In the genomic region with DNA sequence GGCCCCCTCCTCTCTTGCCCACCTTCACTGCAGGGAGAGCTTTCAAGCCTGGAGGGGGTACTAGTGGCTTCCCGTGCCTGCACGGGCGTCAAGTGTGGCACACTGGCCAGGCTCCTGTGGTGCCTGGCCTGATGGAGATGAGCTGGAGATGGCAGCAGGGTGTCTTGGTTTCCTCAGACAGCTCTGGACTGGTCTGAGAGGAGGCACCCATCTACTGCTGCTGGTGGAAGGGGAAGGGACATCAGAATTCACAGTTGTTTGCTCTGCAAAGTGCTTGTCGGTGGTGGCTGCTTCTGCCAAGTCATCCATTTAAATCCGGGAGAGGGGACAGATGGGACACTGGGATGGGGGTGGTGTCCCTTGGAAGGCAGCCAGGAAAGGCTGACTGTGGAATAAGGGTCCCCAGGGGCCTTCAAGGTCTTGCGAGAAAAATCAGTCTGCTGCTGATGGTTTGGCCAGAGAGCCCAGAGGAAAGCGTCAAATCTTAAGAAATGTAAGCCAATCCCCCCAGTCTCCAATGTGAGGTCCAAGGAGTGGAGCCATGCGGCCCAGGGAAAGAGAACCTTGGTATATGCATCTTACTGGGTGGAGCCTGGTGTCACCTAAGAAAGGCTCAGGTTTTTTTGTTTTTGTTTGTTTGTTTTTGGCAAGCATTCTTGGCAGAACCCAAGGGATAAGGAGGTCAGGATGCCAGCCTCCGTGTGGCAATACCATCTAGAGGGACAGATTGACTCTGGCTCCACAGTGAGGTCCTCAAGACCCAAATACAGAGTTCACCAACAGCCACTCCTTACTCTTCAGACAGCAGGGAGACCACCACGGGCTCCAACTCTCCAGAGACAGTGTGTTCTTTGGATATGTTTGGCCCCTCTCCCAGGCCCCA, we compare ENCODE assay signal across 8 mouse cellular contexts. TPM values are rescaled to one million over a fixed set of nuclear protein-coding genes. Genes with fewer than 3 reads are reported as not detected.
A peak's percentile ranks its signal among the peaks of the same experiment; 100 is the strongest.
DNase-seq lines count a peak whose midpoint lies in the region; ATAC-seq lines count a peak whose summit lies in the region.

No protein-coding gene starts in this region.

- no peaks in the 10 kb centered on the region for H3K27me3 ChIP-seq in hindbrain, embryonic 12.5 days
- no peaks in the 10 kb centered on the region for H3K27me3 ChIP-seq in hindbrain, embryonic 16.5 days (replicated peaks; ENCODE audit: control insufficient read depth, insufficient read depth, low read length)
- H3K27me3 ChIP-seq in neural tube, embryonic 13.5 days, result no peaks in the 10 kb centered on the region
- H3K27me3 ChIP-seq in neural tube, embryonic 15.5 days (replicated peaks), result no peaks in the 10 kb centered on the region

- 66% methylated on average over 10 of the region's 10 CpGs for WGBS in hindbrain, embryonic 12.5 days
- WGBS in hindbrain, embryonic 16.5 days, result 50% methylated on average over 10 of the region's 10 CpGs
- 52% methylated on average over 10 of the region's 10 CpGs for WGBS in neural tube, embryonic 13.5 days
- 50% methylated on average over 10 of the region's 10 CpGs for whole genome bisulfite sequencing in neural tube, embryonic 15.5 days

- peak overlapping the region; percentile 28; the same call in 1 of the 2 replicates for H3K9ac ChIP-seq in hindbrain, embryonic 12.5 days
- H3K9ac ChIP-seq in hindbrain, embryonic 16.5 days (ENCODE audit: low read depth, low read length), result no peak overlapping the region
- 0 out of 2 replicates have a peak overlapping the region, but pooled peaks have one; percentile 34 for H3K9ac ChIP-seq in neural tube, embryonic 13.5 days
- no peak overlapping the region for H3K9ac ChIP-seq in neural tube, embryonic 15.5 days (replicated peaks)

- DNase-seq in heart, postnatal 36 days, result peak; percentile 27 to 39
- DNase-seq in retina, postnatal 1 day, result peak; percentile 68
- no peak for DNase-seq in ovary, postnatal 36 days (ENCODE audit: low spot score)
- DNase-seq in right cerebral cortex, postnatal 14 days, result no peak

- peaks cover 11% of the 10 kb centered on the region; the same call in 1 of the 2 replicates for H3K4me1 ChIP-seq in hindbrain, embryonic 12.5 days
- no peaks in the 10 kb centered on the region; the same call in 1 of the 2 replicates for H3K4me1 ChIP-seq in hindbrain, embryonic 16.5 days (ENCODE audit: control insufficient read depth, insufficient read depth, low read depth, low read length)
- peaks cover 14% of the 10 kb centered on the region for H3K4me1 ChIP-seq in neural tube, embryonic 13.5 days (replicated peaks)
- H3K4me1 ChIP-seq in neural tube, embryonic 15.5 days, result peaks cover 8% of the 10 kb centered on the region

- intact Hi-C loops in heart, postnatal 36 days (cut with DNase I), result no loop called here

- H3K9me3 ChIP-seq in hindbrain, embryonic 12.5 days (replicated peaks), result no peaks in the 10 kb centered on the region
- H3K9me3 ChIP-seq in hindbrain, embryonic 16.5 days (ENCODE audit: control insufficient read depth, low read length), result no peaks in the 10 kb centered on the region
- H3K9me3 ChIP-seq in neural tube, embryonic 13.5 days, result no peaks in the 10 kb centered on the region
- H3K9me3 ChIP-seq in neural tube, embryonic 15.5 days (replicated peaks), result no peaks in the 10 kb centered on the region

- no peak for ATAC-seq in hindbrain, embryonic 12.5 days (ENCODE audit: low FRiP score)
- ATAC-seq in hindbrain, embryonic 16.5 days, result no peak
- ATAC-seq in neural tube, embryonic 13.5 days (ENCODE audit: low read depth), result no peak
- ATAC-seq in neural tube, embryonic 15.5 days (ENCODE audit: low FRiP score), result no peak

- H3K36me3 ChIP-seq in hindbrain, embryonic 12.5 days, result peaks cover 23% of the 10 kb centered on the region
- H3K36me3 ChIP-seq in hindbrain, embryonic 16.5 days (ENCODE audit: control insufficient read depth, insufficient read depth, low read length), result no peaks in the 10 kb centered on the region; the same call in none of the 2 replicates
- H3K36me3 ChIP-seq in neural tube, embryonic 13.5 days, result peaks cover 19% of the 10 kb centered on the region; the same call in 1 of the 2 replicates
- H3K36me3 ChIP-seq in neural tube, embryonic 15.5 days, result peaks cover 8% of the 10 kb centered on the region

- H3K4me3 ChIP-seq in hindbrain, embryonic 12.5 days, result no peak overlapping the region
- no peak overlapping the region for H3K4me3 ChIP-seq in hindbrain, embryonic 16.5 days (ENCODE audit: low read length)
- H3K4me3 ChIP-seq in neural tube, embryonic 13.5 days, result no peak overlapping the region
- no peak overlapping the region for H3K4me3 ChIP-seq in neural tube, embryonic 15.5 days (replicated peaks)

- peak overlapping the region; percentile 52; the same call in 1 of the 2 replicates for H3K27ac ChIP-seq in hindbrain, embryonic 12.5 days
- H3K27ac ChIP-seq in hindbrain, embryonic 16.5 days (ENCODE audit: low read depth, low read length), result no peak overlapping the region
- peak overlapping the region; percentile 68; the same call in 1 of the 2 replicates for H3K27ac ChIP-seq in neural tube, embryonic 13.5 days (replicated peaks)
- H3K27ac ChIP-seq in neural tube, embryonic 15.5 days (replicated peaks), result no peak overlapping the region; the same call in 1 of the 2 replicates

- H3K4me2 ChIP-seq in hindbrain, embryonic 12.5 days (replicated peaks), result no peak overlapping the region
- no peak overlapping the region for H3K4me2 ChIP-seq in hindbrain, embryonic 16.5 days (ENCODE audit: low read length)
- H3K4me2 ChIP-seq in neural tube, embryonic 13.5 days, result no peak overlapping the region
- H3K4me2 ChIP-seq in neural tube, embryonic 15.5 days, result no peak overlapping the region

RNA-seq across cellular contexts. Expression of gene Sesn2, which starts 17.9 kb away (rescaled TPM):
- polyA plus RNA-seq in hindbrain, embryonic 12.5 days (2016; fragmentation: Nextera tagmentation; extraction: Ambion mirVana), result 11.1 and 12.1 TPM in 2 replicates
- 13.3 and 14.6 TPM in 2 replicates for polyA plus RNA-seq in hindbrain, embryonic 16.5 days (2015; fragmentation: Nextera tagmentation; extraction: Ambion mirVana)
- polyA plus RNA-seq in neural tube, embryonic 13.5 days (2015; fragmentation: Nextera tagmentation; extraction: Ambion mirVana), result 6.8 and 8.5 TPM in 2 replicates
- polyA plus RNA-seq in neural tube, embryonic 15.5 days (2015; fragmentation: Nextera tagmentation; extraction: Ambion mirVana), result 11.9 and 14.2 TPM in 2 replicates
- total RNA-seq in heart, postnatal 36 days (2021), result 1 to 10 TPM; 3.3 to 4.1 TPM

RNA-seq across cellular contexts. Expression of gene Med18, which starts 28.7 kb away (rescaled TPM):
- polyA plus RNA-seq in hindbrain, embryonic 12.5 days (2016; fragmentation: Nextera tagmentation; extraction: Ambion mirVana), result 18.9 and 24.5 TPM in 2 replicates
- polyA plus RNA-seq in hindbrain, embryonic 16.5 days (2015; fragmentation: Nextera tagmentation; extraction: Ambion mirVana), result 14.7 and 15.2 TPM in 2 replicates
- polyA plus RNA-seq in neural tube, embryonic 13.5 days (2015; fragmentation: Nextera tagmentation; extraction: Ambion mirVana), result 15.1 and 16.1 TPM in 2 replicates
- polyA plus RNA-seq in neural tube, embryonic 15.5 days (2015; fragmentation: Nextera tagmentation; extraction: Ambion mirVana), result 13.9 and 16.9 TPM in 2 replicates
- 1 to 10 TPM; 3.4 to 4.3 TPM for total RNA-seq in heart, postnatal 36 days (2021)

RNA-seq across cellular contexts. Expression of gene Atpif1, which starts 41.0 kb away (rescaled TPM):
- 1,136 and 1,234 TPM in 2 replicates for polyA plus RNA-seq in hindbrain, embryonic 12.5 days (2016; fragmentation: Nextera tagmentation; extraction: Ambion mirVana)
- 1,157 and 1,329 TPM in 2 replicates for polyA plus RNA-seq in hindbrain, embryonic 16.5 days (2015; fragmentation: Nextera tagmentation; extraction: Ambion mirVana)
- polyA plus RNA-seq in neural tube, embryonic 13.5 days (2015; fragmentation: Nextera tagmentation; extraction: Ambion mirVana), result 1,393 and 1,600 TPM in 2 replicates
- 1,367 and 1,513 TPM in 2 replicates for polyA plus RNA-seq in neural tube, embryonic 15.5 days (2015; fragmentation: Nextera tagmentation; extraction: Ambion mirVana)
- 100 to 1,000 TPM; 311 to 330 TPM for total RNA-seq in heart, postnatal 36 days (2021)

RNA-seq across cellular contexts. Expression of gene Dnajc8, which starts 42.9 kb away (rescaled TPM):
- polyA plus RNA-seq in hindbrain, embryonic 12.5 days (2016; fragmentation: Nextera tagmentation; extraction: Ambion mirVana), result 159 and 164 TPM in 2 replicates
- polyA plus RNA-seq in hindbrain, embryonic 16.5 days (2015; fragmentation: Nextera tagmentation; extraction: Ambion mirVana), result 130 and 138 TPM in 2 replicates
- polyA plus RNA-seq in neural tube, embryonic 13.5 days (2015; fragmentation: Nextera tagmentation; extraction: Ambion mirVana), result 150 and 158 TPM in 2 replicates
- 135 and 146 TPM in 2 replicates for polyA plus RNA-seq in neural tube, embryonic 15.5 days (2015; fragmentation: Nextera tagmentation; extraction: Ambion mirVana)
- 10 to 100 TPM; 50.9 to 63.2 TPM for total RNA-seq in heart, postnatal 36 days (2021)

Comparison
In these comparisons a context has a peak if more than half of its experiments do, and no peak if none do; other contexts are left out.
1. H3K27ac ChIP-seq: peak in hindbrain, embryonic 12.5 days (single experiment) and neural tube, embryonic 13.5 days (single experiment); none in hindbrain, embryonic 16.5 days (single experiment) and neural tube, embryonic 15.5 days (single experiment).
2. H3K9ac ChIP-seq: peak in hindbrain, embryonic 12.5 days (single experiment) and neural tube, embryonic 13.5 days (single experiment); none in hindbrain, embryonic 16.5 days (single experiment) and neural tube, embryonic 15.5 days (single experiment).
3. DNase-seq: peak in heart, postnatal 36 days (2 of 2) and retina, postnatal 1 day (single experiment); none in ovary, postnatal 36 days (single experiment) and right cerebral cortex, postnatal 14 days (single experiment).